Mouse (Mus musculus): ENCODE data around the gene 4930503B20Rik.

DNA sequence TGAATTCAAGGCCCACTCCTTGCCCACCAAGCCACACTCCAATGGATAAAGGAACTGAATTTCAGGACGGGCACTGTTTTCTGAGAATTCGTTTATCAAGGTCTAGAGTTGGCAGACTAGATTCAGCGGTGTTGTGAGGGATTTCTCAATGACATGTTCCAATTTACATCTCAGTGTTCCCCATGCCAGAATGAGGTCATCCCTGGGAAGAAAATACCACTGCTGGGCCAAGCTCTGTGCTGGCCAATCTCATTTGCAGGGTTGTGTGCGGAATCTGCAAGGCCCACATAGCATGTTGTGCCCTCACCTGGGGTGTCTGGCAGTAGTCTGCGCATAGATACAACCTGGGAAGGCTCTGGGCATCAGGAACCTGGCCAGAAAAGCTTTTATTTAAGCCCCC, 8.2 kb upstream of the 4930503B20Rik start:
- TF ChIP-seq CTCF (IDR thresholded peaks at IDR 0.05; ENCODE audit: extremely low read depth, insufficient read depth, low read length) (no peak), POLR2A (IDR thresholded peaks at IDR 0.05; ENCODE audit: extremely low read depth, insufficient read depth, low read length) (no peak)
